Mouse (Mus musculus): ENCODE data around the gene Tgfa.

DNA sequence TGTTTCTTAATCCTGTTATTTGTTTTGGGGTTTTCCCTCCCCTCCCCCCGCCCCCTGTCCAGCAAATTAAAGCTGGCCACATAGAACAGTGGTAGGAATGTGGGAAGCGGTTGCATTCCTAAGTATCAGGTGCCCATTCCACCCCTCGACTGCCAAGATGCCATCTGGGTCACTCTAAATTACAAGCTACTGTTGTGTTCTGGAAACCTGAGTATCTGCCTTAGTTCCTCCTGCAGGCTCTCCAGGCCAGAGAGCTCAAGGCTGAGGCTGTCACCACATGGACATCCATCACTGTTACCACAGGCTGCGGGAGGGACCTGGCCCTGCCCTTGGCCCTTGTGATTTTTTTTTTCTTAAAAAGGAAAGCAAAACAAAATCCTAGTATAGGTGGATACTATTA, 25.9 kb upstream of the Tgfa start:
- TF ChIP-seq CTCF (IDR thresholded peaks at IDR 0.05; ENCODE audit: extremely low read depth, insufficient read depth, low read length) (no peak), POLR2A (IDR thresholded peaks at IDR 0.05; ENCODE audit: extremely low read depth, insufficient read depth, low read length) (no peak)
